In the genomic region with DNA sequence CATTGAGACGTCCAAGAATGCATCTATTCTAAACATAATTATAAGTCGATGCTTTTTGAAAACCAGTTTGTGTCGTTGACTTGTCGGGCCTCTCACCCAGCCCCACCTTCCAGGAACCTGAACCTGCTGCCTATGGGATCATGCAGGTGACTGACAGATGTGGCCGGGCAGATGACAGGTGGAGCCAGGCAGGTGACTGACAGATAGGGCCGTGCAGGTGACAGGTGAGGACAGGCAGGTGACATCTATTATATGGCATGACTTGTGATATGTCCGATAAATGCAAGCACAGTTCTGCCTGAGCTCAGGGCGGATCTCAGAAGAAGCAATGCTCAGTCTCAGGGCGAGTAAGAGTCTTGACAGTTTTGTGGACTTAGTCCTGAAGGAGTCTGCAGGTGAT, we compare ENCODE assay signal across 21 mouse cellular contexts. TPM values are rescaled to one million over a fixed set of nuclear protein-coding genes. Genes with fewer than 3 reads are reported as not detected.
"Had no signal": no experiment of that assay in that cellular context is flagged by ENCODE, and none has a peak within 500 bp of the region (broad histone marks: within the 10 kb centered on the region; RNA-seq: fewer than 3 reads in every experiment).

No protein-coding gene starts in this region.

- H3K36me3 ChIP-seq: lung, embryonic 15.5 days; midbrain, embryonic 13.5 days; midbrain, embryonic 15.5 days; neural tube, embryonic 12.5 days; stomach, embryonic 15.5 days had no signal

- DNase-seq: liver, postnatal 0 days; lung, adult 2 months; lung, postnatal 14 days; lung, postnatal 36 days; right cerebral cortex, postnatal 14 days; thymus, adult 2 months; thymus, postnatal 25 days; thymus, postnatal 4 days had no signal

- H3K9me3 ChIP-seq: lung, embryonic 15.5 days; midbrain, embryonic 13.5 days; midbrain, embryonic 15.5 days; neural tube, embryonic 12.5 days; stomach, embryonic 15.5 days had no signal

- H3K27me3 ChIP-seq: lung, embryonic 15.5 days; midbrain, embryonic 13.5 days; midbrain, embryonic 15.5 days; neural tube, embryonic 12.5 days; stomach, embryonic 15.5 days had no signal

- H3K4me1 ChIP-seq: lung, embryonic 15.5 days; midbrain, embryonic 13.5 days; midbrain, embryonic 15.5 days; neural tube, embryonic 12.5 days; stomach, embryonic 15.5 days had no signal

- H3K9ac ChIP-seq: liver, postnatal 0 days; lung, embryonic 15.5 days; midbrain, embryonic 13.5 days; midbrain, embryonic 15.5 days; neural tube, embryonic 12.5 days; stomach, embryonic 15.5 days had no signal

- H3K4me3 ChIP-seq: lung, embryonic 15.5 days; midbrain, embryonic 13.5 days; midbrain, embryonic 15.5 days; neural tube, embryonic 12.5 days; stomach, embryonic 15.5 days had no signal

- H3K27ac ChIP-seq: lung, embryonic 15.5 days; macrophage; midbrain, embryonic 13.5 days; midbrain, embryonic 15.5 days; neural tube, embryonic 12.5 days; stomach, embryonic 15.5 days; stomach, postnatal 0 days had no signal

- ATAC-seq: liver, postnatal 0 days; lung, postnatal 0 days; midbrain, embryonic 13.5 days; midbrain, embryonic 15.5 days had no signal

- H3K4me2 ChIP-seq: lung, embryonic 15.5 days; midbrain, embryonic 11.5 days; midbrain, embryonic 13.5 days; midbrain, embryonic 15.5 days; neural tube, embryonic 12.5 days; stomach, embryonic 15.5 days had no signal

RNA-seq across cellular contexts. Expression of a gene that starts 6.8 kb away (rescaled TPM):
- total RNA-seq: megakaryocyte progenitor cell, adult 5-6 weeks; monocyte, adult 5-6 weeks had no signal
- polyA plus RNA-seq: lung, embryonic 15.5 days; macrophage; midbrain, embryonic 11.5 days; midbrain, embryonic 13.5 days; spleen, adult 2 months had no signal

RNA-seq across cellular contexts. Expression of a gene that starts 33.6 kb away (rescaled TPM):
- total RNA-seq: monocyte, adult 5-6 weeks; neutrophil, adult 5-6 weeks had no signal
